Mouse (Mus musculus) limb, embryonic 11.5 days (tissue): ENCODE measurements at regions not wholly inside any gene's neighbourhood (a gene's known extent, or its start where the extent isn't known, plus 50 kb on each side); places are given as distances from the start of the nearest gene placed in this dataset.

ENCODE experiments used
- ATAC-seq: fragments of 200-750 bp; cut with Nextera tagmentation; 2 replicates; pipeline ENCODE4 v1.8.0; 2017; ENCODE audit warnings: low read depth; ENCODE audit not compliant: insufficient number of reproducible peaks, low FRiP score, low TSS enrichment
- DNase-seq: peaks from one replicate; pipeline ENCODE4 v3.0.0-alpha.2; 2015; ENCODE audit warnings: low spot score
- H3K27ac ChIP-seq: fragments of 300-500 bp; sonication (generic); replicated peaks from 2 replicates; pipeline ENCODE4 v1.5.1; 2014; ENCODE audit warnings: low read depth, mild to moderate bottlenecking, low read length
- H3K27me3 ChIP-seq: fragments of 300-500 bp; sonication (generic); 2 replicates; pipeline ENCODE4 v1.6.1; 2014; ENCODE audit warnings: mild to moderate bottlenecking, low read length, mixed read lengths; ENCODE audit not compliant: control insufficient read depth, insufficient read depth
- H3K36me3 ChIP-seq: fragments of 300-500 bp; sonication (generic); 2 replicates; pipeline ENCODE4 v1.6.1; 2014; ENCODE audit warnings: mild to moderate bottlenecking, low read length, moderate library complexity, mixed read lengths; ENCODE audit not compliant: control insufficient read depth, insufficient read depth
- H3K4me1 ChIP-seq: fragments of 300-500 bp; sonication (generic); 2 replicates; pipeline ENCODE4 v1.6.1; 2014; ENCODE audit warnings: low read length, mixed read lengths; ENCODE audit not compliant: control insufficient read depth, insufficient read depth
- H3K4me2 ChIP-seq: fragments of 300-500 bp; sonication (generic); 2 replicates; pipeline ENCODE4 v1.6.1; 2014; ENCODE audit warnings: low read depth, mild to moderate bottlenecking, moderate library complexity; ENCODE audit not compliant: severe bottlenecking
- H3K4me3 ChIP-seq: fragments of 300-500 bp; sonication (generic); 2 replicates; pipeline ENCODE4 v1.5.1; 2014; ENCODE audit warnings: low read depth, low read length
- H3K9ac ChIP-seq: fragments of 300-500 bp; sonication (generic); 2 replicates; pipeline ENCODE4 v1.6.1; 2014; ENCODE audit warnings: mild to moderate bottlenecking, low read length
- H3K9me3 ChIP-seq: fragments of 300-500 bp; sonication (generic); 2 replicates; pipeline ENCODE4 v1.6.1; 2016; ENCODE audit warnings: low read length; ENCODE audit not compliant: control insufficient read depth
- WGBS: fragments of 180-500 bp; shearing (Covaris S2); extraction: QIAGEN DNeasy Blood & Tissue Kit; methylation state at CpG from one replicate; pipeline ENCODE4 v1.1.7; 2014; 5-methylcytosine and 5-hydroxymethylcytosine counted together

DNA sequence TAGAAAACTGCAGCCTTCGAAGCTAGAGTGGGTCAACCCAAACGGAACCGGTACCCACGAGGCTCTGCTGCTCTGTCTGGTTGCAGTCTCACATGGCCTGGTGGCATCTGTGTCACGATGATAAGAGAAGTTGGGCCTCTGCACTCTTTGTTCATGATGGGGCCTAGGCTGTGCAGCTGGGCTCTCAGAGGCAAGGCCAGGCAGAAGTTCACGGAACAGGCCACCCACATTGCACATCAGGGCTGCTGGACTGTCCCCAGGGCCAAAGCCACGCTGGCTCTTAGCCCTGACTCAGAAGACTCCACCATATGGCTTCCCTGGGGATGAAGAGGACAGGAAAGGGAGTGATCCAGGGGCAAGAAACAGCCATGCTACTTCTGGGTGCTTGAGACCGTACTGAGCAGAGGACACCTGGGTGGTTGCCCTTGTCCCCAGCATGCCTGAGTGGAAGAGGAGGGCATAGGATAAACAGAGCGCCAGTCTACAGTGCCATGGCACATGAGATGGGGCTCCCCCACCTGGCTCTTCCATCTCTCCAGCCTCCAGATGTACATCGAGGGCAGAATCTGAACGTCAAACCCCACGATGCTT is 274.1 kb downstream of the Sox9 start:
- Histone ChIP-seq H3K27ac (0 out of 2 replicates have a peak overlapping the region, but pooled peaks have one; percentile 8), H3K4me1 (peaks cover 7% of the 10 kb centered on the region), H3K9me3 (no peaks in the 10 kb centered on the region), H3K4me3 (no peak overlapping the region), H3K27me3 (no peaks in the 10 kb centered on the region), H3K9ac (no peak overlapping the region), H3K4me2 (no peak overlapping the region), H3K36me3 (no peaks in the 10 kb centered on the region)
- ATAC-seq (peak; percentile 13; the same call in 1 of the 2 replicates), DNase-seq (no peak)
- WGBS: 69% methylated on average over 12 of the region's 12 CpGs

DNA sequence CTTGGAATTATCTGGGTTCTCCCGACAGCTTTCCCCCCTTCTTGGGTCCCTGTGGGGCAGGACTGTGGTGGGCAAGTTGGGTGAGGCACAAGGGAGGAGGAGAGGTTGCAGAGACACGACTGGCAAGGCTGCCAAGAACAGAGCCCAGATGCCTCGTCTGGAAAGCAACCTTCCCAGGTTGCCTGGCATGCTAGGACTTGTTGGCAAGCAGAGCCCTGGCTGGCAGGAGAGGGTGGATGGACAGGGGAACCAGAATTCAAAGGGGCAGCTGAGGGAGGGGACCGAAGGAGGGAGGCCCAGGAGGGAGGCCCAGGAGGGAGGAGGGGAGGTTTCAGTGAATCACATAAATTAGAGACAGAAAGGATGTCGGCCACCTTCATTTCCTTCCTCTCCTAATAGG is 274.8 kb downstream of the Sox9 start:
- Histone ChIP-seq H3K36me3 (no peaks in the 10 kb centered on the region), H3K4me3 (no peak overlapping the region), H3K27ac (0 out of 2 replicates have a peak overlapping the region, but pooled peaks have one; percentile 8), H3K4me2 (no peak overlapping the region), H3K27me3 (no peaks in the 10 kb centered on the region), H3K9me3 (no peaks in the 10 kb centered on the region), H3K4me1 (peaks cover 9% of the 10 kb centered on the region), H3K9ac (no peak overlapping the region; the same call in 1 of the 2 replicates)
- DNase-seq (peak; percentile 37), ATAC-seq (no peak)
- WGBS: 11% methylated on average over 5 of the region's 5 CpGs

DNA sequence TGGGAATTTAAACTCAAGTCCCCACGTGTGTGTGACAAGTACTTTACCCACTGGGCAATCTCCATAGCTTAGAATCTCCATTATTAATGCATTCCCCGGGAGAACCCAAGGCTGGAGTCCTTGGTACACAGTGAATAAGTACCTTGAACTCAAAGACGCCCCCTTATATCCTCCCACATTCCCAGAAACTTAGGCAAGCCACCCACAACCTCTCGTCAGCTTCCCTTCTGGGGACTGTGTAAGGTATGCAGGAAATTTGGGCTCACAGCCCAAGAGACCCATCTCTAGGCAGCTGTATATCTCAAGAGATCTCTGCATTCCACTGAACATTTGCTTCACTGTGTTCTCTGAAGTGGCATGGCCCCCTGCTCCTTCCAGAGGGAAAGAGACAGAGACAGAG is 288.3 kb downstream of the Sox9 start:
- ATAC-seq: no peak
- Histone ChIP-seq H3K27ac (no peak overlapping the region), H3K27me3 (no peaks in the 10 kb centered on the region), H3K4me3 (no peak overlapping the region), H3K4me1 (no peaks in the 10 kb centered on the region), H3K36me3 (no peaks in the 10 kb centered on the region), H3K4me2 (no peak overlapping the region), H3K9me3 (no peaks in the 10 kb centered on the region), H3K9ac (no peak overlapping the region)
- WGBS: 87% methylated on average over 4 of the region's 4 CpGs
- DNase-seq: no peak

DNA sequence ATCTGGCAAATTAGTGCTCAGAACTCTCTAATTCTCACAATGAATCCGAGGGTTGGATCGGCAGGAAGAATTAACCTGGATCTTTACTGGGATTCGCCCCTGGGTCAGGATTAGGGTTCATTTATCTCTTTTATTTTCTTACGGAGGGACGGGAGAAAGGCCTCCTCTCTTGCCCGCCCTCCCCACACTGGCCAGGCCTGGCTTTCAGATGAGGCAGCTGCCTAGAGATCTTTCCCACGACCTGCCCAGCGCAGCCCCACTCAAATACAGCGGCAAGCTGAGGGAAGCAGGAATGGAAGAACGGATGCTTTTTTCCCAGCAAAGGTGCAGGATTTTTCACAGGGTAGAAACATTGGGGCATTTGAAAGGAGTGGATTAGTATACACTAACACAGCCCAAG is 289.9 kb downstream of the Sox9 start:
- no peaks in the 10 kb centered on the region for H3K9me3 ChIP-seq
- no peaks in the 10 kb centered on the region for H3K27me3 ChIP-seq
- H3K4me1 ChIP-seq: no peaks in the 10 kb centered on the region
- no peak overlapping the region for H3K9ac ChIP-seq
- no peak overlapping the region for H3K4me2 ChIP-seq
- H3K4me3 ChIP-seq: no peak overlapping the region
- DNase-seq (no peak), ATAC-seq (no peak)
- 37% methylated on average over 10 of the region's 10 CpGs for WGBS
- no peaks in the 10 kb centered on the region for H3K36me3 ChIP-seq
- no peak overlapping the region for H3K27ac ChIP-seq

DNA sequence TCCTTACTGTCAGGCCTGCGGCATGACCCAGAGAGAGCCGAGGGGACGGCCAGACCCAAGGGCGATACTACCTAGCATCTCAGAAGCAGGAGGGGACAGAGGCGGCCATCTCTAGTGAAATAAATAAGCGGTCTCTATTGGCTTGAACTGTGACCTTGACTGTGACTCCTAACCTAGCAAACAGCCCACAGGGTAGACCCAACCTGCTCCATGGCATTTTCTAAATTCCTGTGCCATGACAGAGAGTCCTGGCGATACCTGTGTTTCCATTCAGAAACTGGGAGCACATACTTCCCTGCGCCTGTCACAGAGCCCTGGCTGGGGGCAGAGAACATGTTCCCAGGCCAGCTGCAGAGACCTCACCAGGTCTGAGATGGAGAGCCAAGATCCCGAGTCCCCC is 292.3 kb downstream of the Sox9 start:
- Histone ChIP-seq H3K9me3 (no peaks in the 10 kb centered on the region), H3K4me1 (no peaks in the 10 kb centered on the region), H3K9ac (no peak overlapping the region), H3K27me3 (no peaks in the 10 kb centered on the region), H3K27ac (no peak overlapping the region), H3K36me3 (no peaks in the 10 kb centered on the region), H3K4me3 (no peak overlapping the region), H3K4me2 (no peak overlapping the region)
- WGBS: 85% methylated on average over 9 of the region's 9 CpGs
- DNase-seq (no peak), ATAC-seq (no peak)

DNA sequence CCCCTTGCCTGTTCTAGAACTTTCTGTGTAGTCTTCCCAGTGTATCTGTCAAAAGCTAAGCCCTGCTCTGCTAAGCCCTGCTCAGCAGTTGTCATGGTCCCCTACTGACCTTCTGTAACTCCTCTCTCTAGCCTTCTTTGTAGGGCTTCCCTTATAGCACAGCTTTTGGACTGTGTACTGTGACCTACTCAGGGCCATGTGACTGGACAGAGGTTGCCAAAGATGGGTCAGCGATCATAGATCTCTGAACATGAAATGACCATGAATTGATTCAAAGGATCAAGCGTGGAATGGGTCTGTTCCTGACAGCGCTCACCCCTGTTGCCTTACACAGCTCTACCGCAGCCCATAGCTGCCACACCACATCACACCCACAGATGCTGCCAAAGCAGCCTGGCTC is 294.3 kb downstream of the Sox9 start:
- no peak overlapping the region for H3K4me3 ChIP-seq
- no peak overlapping the region for H3K27ac ChIP-seq
- no peak overlapping the region for H3K9ac ChIP-seq
- 93% methylated on average over 4 of the region's 4 CpGs for WGBS
- H3K4me2 ChIP-seq: no peak overlapping the region
- no peaks in the 10 kb centered on the region for H3K27me3 ChIP-seq
- ATAC-seq: no peak
- no peaks in the 10 kb centered on the region for H3K4me1 ChIP-seq
- DNase-seq: no peak
- no peaks in the 10 kb centered on the region for H3K9me3 ChIP-seq
- H3K36me3 ChIP-seq: no peaks in the 10 kb centered on the region

DNA sequence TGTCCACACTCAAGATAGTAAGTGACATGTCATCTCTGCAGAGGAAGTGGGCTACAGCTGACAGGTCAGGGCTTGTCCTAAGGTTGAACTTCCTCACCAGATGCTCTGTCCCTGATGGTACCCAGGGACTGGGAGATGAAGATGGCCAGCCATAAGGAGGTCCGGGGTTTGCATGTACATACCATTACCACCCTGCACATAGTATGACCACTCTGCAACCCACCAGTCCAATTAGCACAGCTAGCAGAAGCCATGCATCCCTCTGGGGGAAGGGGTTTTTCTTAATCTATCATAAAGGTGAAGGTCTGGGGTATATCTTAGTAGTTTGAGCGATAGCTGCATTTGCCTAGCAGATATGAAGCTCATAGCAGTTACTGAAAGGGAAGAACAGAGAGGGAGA is 298.3 kb downstream of the Sox9 start:
- no peaks in the 10 kb centered on the region for H3K9me3 ChIP-seq
- no peak overlapping the region for H3K9ac ChIP-seq
- ATAC-seq (no peak), DNase-seq (no peak)
- 91% methylated on average over 2 of the region's 2 CpGs for WGBS
- no peaks in the 10 kb centered on the region for H3K4me1 ChIP-seq
- H3K27me3 ChIP-seq: no peaks in the 10 kb centered on the region
- no peak overlapping the region for H3K27ac ChIP-seq
- no peak overlapping the region for H3K4me3 ChIP-seq
- no peaks in the 10 kb centered on the region for H3K36me3 ChIP-seq
- H3K4me2 ChIP-seq: no peak overlapping the region

DNA sequence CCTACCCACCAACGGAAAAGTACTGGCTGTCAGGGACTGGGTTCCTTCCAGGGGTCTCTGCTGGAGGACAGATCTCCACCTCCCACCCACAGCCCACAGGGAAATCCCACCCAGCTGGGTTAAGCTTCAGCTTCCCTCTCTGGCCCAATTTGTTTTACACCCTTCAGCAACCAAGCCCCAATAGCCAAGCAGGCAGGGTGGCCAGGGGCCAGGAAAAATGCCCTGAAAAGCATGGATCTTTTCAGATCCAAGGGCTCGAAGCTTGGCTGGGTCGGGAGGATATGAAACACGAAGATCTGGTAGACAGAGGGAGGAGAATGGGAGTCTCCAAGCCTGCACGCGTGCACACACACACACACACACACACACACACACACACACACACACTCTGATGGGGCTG is 302.4 kb downstream of the Sox9 start:
- ATAC-seq (no peak), DNase-seq (no peak)
- Histone ChIP-seq H3K4me3 (no peak overlapping the region), H3K4me1 (no peaks in the 10 kb centered on the region), H3K27me3 (no peaks in the 10 kb centered on the region), H3K27ac (no peak overlapping the region), H3K9ac (no peak overlapping the region), H3K36me3 (no peaks in the 10 kb centered on the region), H3K9me3 (no peaks in the 10 kb centered on the region), H3K4me2 (no peak overlapping the region)
- 90% methylated on average over 6 of the region's 6 CpGs for WGBS

DNA sequence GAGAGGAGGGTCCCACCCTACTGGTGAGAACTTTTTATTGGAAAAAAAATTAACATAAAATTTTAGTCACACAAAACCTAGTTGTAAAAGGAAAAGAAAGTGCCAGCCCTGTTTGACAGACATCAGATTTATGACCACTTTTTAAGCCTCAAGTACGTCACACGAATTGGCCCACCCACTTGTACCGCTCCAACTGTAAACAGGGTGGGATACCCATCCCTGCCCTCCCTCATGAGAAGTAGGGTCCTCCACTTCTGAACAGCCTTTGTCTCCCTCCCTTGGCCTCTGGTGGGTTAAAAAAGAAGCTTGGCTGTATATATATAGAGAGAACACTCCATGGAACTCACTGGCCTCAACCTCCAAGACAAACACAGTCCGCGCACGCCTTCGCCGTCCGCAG is 303.5 kb downstream of the Sox9 start:
- ATAC-seq (no peak), DNase-seq (no peak)
- no peak overlapping the region for H3K4me2 ChIP-seq
- H3K27me3 ChIP-seq: no peaks in the 10 kb centered on the region
- H3K27ac ChIP-seq: no peak overlapping the region
- WGBS: 73% methylated on average over 9 of the region's 9 CpGs
- H3K36me3 ChIP-seq: no peaks in the 10 kb centered on the region
- H3K9ac ChIP-seq: no peak overlapping the region
- no peaks in the 10 kb centered on the region for H3K4me1 ChIP-seq
- no peak overlapping the region for H3K4me3 ChIP-seq
- H3K9me3 ChIP-seq: no peaks in the 10 kb centered on the region
